Mouse (Mus musculus) CH12.LX (cell line): ENCODE measurements at regions not wholly inside any gene's neighbourhood (a gene's known extent, or its start where the extent isn't known, plus 50 kb on each side); places are given as distances from the start of the nearest gene placed in this dataset.

Experiments
- DNase-seq: peaks from one replicate; pipeline ENCODE4 v3.0.0-alpha.2; 2013; ENCODE audit errors: extremely low read depth
- H3K27ac ChIP-seq: 2 replicates; pipeline ENCODE4 v1.5.1; 2012; ENCODE audit warnings: low read depth, mild to moderate bottlenecking, control low read depth, moderate library complexity; ENCODE audit not compliant: insufficient read depth
- H3K27me3 ChIP-seq: replicated peaks from 2 replicates; pipeline ENCODE3; 2012; ENCODE audit warnings: inconsistent platforms
- H3K36me3 ChIP-seq, 2 experiments: replicated peaks in 1 of 2; 2 replicates each; pipeline versions ENCODE3 to v1.6.1; 2012; ENCODE audit warnings: inconsistent platforms in 1 of 2, low read length in 1 of 2, mild to moderate bottlenecking in 1 of 2, mixed read lengths in 1 of 2, moderate library complexity in 1 of 2; ENCODE audit not compliant: control insufficient read depth in 1 of 2, insufficient read depth in 1 of 2
- H3K4me1 ChIP-seq, 2 experiments: 2 replicates each; pipeline ENCODE4 v1.6.1; 2012; ENCODE audit warnings: inconsistent platforms in 1 of 2, moderate library complexity in 1 of 2; ENCODE audit not compliant: insufficient read depth in 2 of 2, control insufficient read depth in 1 of 2
- H3K4me2 ChIP-seq: 2 replicates; pipeline ENCODE4 v1.6.1; 2012; ENCODE audit warnings: low read depth, mild to moderate bottlenecking, control low read depth; ENCODE audit not compliant: poor library complexity, insufficient read depth, severe bottlenecking
- H3K4me3 ChIP-seq, 3 experiments: fragments of 150-350 bp in 1 of 3; sonication (generic) in 1 of 3; replicated peaks in 1 of 3; 2 replicates each; pipeline versions ENCODE3 to v1.5.1; 2011 to 2012; ENCODE audit warnings: low read depth in 2 of 3, low read length in 2 of 3, mild to moderate bottlenecking in 2 of 3, moderate library complexity in 2 of 3, control low read depth in 1 of 3, improper control_type of control experiment in 1 of 3, inconsistent platforms in 1 of 3, mixed read lengths in 1 of 3; ENCODE audit not compliant: poor library complexity in 1 of 3
- H3K79me2 ChIP-seq: replicated peaks from 2 replicates; pipeline ENCODE4 v1.6.1; 2012; ENCODE audit warnings: mild to moderate bottlenecking, moderate library complexity; ENCODE audit not compliant: control insufficient read depth, poor library complexity, insufficient read depth, severe bottlenecking; ENCODE audit errors: extremely low read depth
- H3K9ac ChIP-seq: 2 replicates; pipeline ENCODE4 v1.6.1; 2012; ENCODE audit warnings: low read depth, mild to moderate bottlenecking, control low read depth, moderate library complexity; ENCODE audit not compliant: insufficient read depth
- H3K9me3 ChIP-seq: replicated peaks from 2 replicates; pipeline ENCODE3; 2012; ENCODE audit warnings: low read length, inconsistent platforms, mixed read lengths
- BHLHE40 ChIP-seq: IDR thresholded peaks from 2 replicates; pipeline ENCODE4 v1.6.1; 2011; ENCODE audit warnings: mild to moderate bottlenecking, low read depth, low read length, improper control_type of control experiment
- CHD1 ChIP-seq: IDR thresholded peaks from 2 replicates; pipeline ENCODE4 v1.6.1; 2012; ENCODE audit warnings: low read depth, low read length, improper control_type of control experiment, inconsistent platforms
- CTCF ChIP-seq, 2 experiments: IDR thresholded peaks in 1 of 2; conservative IDR thresholded peaks in 1 of 2; 2 replicates each; pipeline ENCODE4 v1.5.1; 2011 to 2012; ENCODE audit warnings: low read depth in 2 of 2, low read length in 2 of 2, improper control_type of control experiment in 1 of 2, inconsistent platforms in 1 of 2, mild to moderate bottlenecking in 1 of 2, moderate library complexity in 1 of 2
- ELF1 ChIP-seq: IDR thresholded peaks from 2 replicates; pipeline ENCODE4 v1.6.1; 2014; ENCODE audit warnings: low read depth, mild to moderate bottlenecking, inconsistent platforms, low read length, improper control_type of control experiment
- EP300 ChIP-seq: IDR thresholded peaks from 2 replicates; pipeline ENCODE4 v1.6.1; 2011; ENCODE audit warnings: low read length, improper control_type of control experiment
- ETS1 ChIP-seq: conservative IDR thresholded peaks from 2 replicates; pipeline ENCODE4 v1.6.1; 2012; ENCODE audit warnings: low read depth, mild to moderate bottlenecking, inconsistent platforms, low read length, improper control_type of control experiment, moderate library complexity
- GABPA ChIP-seq: IDR thresholded peaks from 2 replicates; pipeline ENCODE4 v1.6.1; 2012; ENCODE audit warnings: low read depth, low read length, improper control_type of control experiment, inconsistent platforms; ENCODE audit not compliant: insufficient replicate concordance
- HCFC1 ChIP-seq: IDR thresholded peaks from 2 replicates; pipeline ENCODE4 v1.6.1; 2012; ENCODE audit warnings: low read depth, mild to moderate bottlenecking, inconsistent platforms, low read length, improper control_type of control experiment
- IRF4 ChIP-seq: IDR thresholded peaks from 2 replicates; pipeline ENCODE4 v1.6.1; 2014; ENCODE audit warnings: low read depth, mild to moderate bottlenecking, inconsistent platforms, low read length, improper control_type of control experiment
- KAT2A ChIP-seq: IDR thresholded peaks from 2 replicates; pipeline ENCODE4 v1.6.1; 2012; ENCODE audit warnings: low read length, improper control_type of control experiment, inconsistent platforms; ENCODE audit not compliant: insufficient replicate concordance
- MAFK ChIP-seq: IDR thresholded peaks from 2 replicates; pipeline ENCODE4 v1.6.1; 2011; ENCODE audit warnings: low read length, improper control_type of control experiment; ENCODE audit not compliant: insufficient replicate concordance
- MAX ChIP-seq: IDR thresholded peaks from 2 replicates; pipeline ENCODE4 v1.6.1; 2011; ENCODE audit warnings: low read length, improper control_type of control experiment
- MAZ ChIP-seq: IDR thresholded peaks from 2 replicates; pipeline ENCODE4 v1.6.1; 2012; ENCODE audit warnings: low read depth, mild to moderate bottlenecking, inconsistent platforms, low read length, improper control_type of control experiment, moderate library complexity
- MEF2A ChIP-seq: IDR thresholded peaks from 2 replicates; pipeline ENCODE4 v1.6.1; 2014; ENCODE audit warnings: low read depth, mild to moderate bottlenecking, inconsistent platforms, low read length, improper control_type of control experiment, borderline replicate concordance
- MXI1 ChIP-seq: IDR thresholded peaks from 2 replicates; pipeline ENCODE4 v1.6.1; 2011; ENCODE audit warnings: mild to moderate bottlenecking, low read depth, low read length, improper control_type of control experiment
- MYC ChIP-seq: IDR thresholded peaks from 2 replicates; pipeline ENCODE4 v1.6.1; 2011; ENCODE audit warnings: low read depth, mild to moderate bottlenecking, improper control_type of control experiment, low read length
- POLR2A ChIP-seq: IDR thresholded peaks from 2 replicates; pipeline ENCODE4 v1.6.1; 2011; ENCODE audit warnings: low read depth, mild to moderate bottlenecking, improper control_type of control experiment, low read length
- RAD21 ChIP-seq: IDR thresholded peaks from 2 replicates; pipeline ENCODE4 v1.6.1; 2011; ENCODE audit warnings: low read depth, mild to moderate bottlenecking, low read length, improper control_type of control experiment, moderate library complexity
- RCOR1 ChIP-seq: conservative IDR thresholded peaks from 2 replicates; pipeline ENCODE4 v1.6.1; 2012; ENCODE audit warnings: low read depth, mild to moderate bottlenecking, inconsistent platforms, low read length, improper control_type of control experiment
- SIN3A ChIP-seq: IDR thresholded peaks from 2 replicates; pipeline ENCODE4 v1.6.1; 2012; ENCODE audit warnings: low read length, improper control_type of control experiment, inconsistent platforms
- TBP ChIP-seq: conservative IDR thresholded peaks from 2 replicates; pipeline ENCODE4 v1.6.1; 2011; ENCODE audit warnings: low read depth, low read length, improper control_type of control experiment
- TCF12 ChIP-seq: IDR thresholded peaks from 2 replicates; pipeline ENCODE4 v1.6.1; 2014; ENCODE audit warnings: low read depth, mild to moderate bottlenecking, inconsistent platforms, low read length, improper control_type of control experiment
- UBTF ChIP-seq: IDR thresholded peaks from 2 replicates; pipeline ENCODE4 v1.6.1; 2012; ENCODE audit warnings: low read depth, mild to moderate bottlenecking, inconsistent platforms, low read length, improper control_type of control experiment, moderate library complexity
- USF1 ChIP-seq: IDR thresholded peaks from 2 replicates; pipeline ENCODE4 v1.6.1; 2014; ENCODE audit warnings: low read depth, mild to moderate bottlenecking, inconsistent platforms, low read length, improper control_type of control experiment
- USF2 ChIP-seq: conservative IDR thresholded peaks from 2 replicates; pipeline ENCODE4 v1.6.1; 2011; ENCODE audit warnings: low read depth, low read length, improper control_type of control experiment
- ZKSCAN1 ChIP-seq: IDR thresholded peaks from 2 replicates; pipeline ENCODE4 v1.6.1; 2012; ENCODE audit warnings: low read depth, inconsistent platforms, low read length, improper control_type of control experiment, borderline replicate concordance
- ZNF384 ChIP-seq: IDR thresholded peaks from 2 replicates; pipeline ENCODE4 v1.6.1; 2012; ENCODE audit warnings: low read depth, low read length, improper control_type of control experiment, inconsistent platforms
- dilution Hi-C: fragments of 300-500 bp; cut with MboI; formaldehyde crosslinking; loops from 2 replicates; pipeline ENCODE4 v1.14.3; 2020; ENCODE audit warnings: low sequenced_read_pairs; ENCODE audit not compliant: extremely low pct_unique_long_range_greater_than_20kb, extremely low pct_ligation_motif_present
- in situ Hi-C: fragments of 300-500 bp; cut with MboI; formaldehyde crosslinking; loops from 3 replicates; pipeline ENCODE4 v1.14.3; 2019; ENCODE audit warnings: low sequenced_read_pairs, low pct_ligation_motif_present, low pct_unique_long_range_greater_than_20kb, mixed read lengths

DNA sequence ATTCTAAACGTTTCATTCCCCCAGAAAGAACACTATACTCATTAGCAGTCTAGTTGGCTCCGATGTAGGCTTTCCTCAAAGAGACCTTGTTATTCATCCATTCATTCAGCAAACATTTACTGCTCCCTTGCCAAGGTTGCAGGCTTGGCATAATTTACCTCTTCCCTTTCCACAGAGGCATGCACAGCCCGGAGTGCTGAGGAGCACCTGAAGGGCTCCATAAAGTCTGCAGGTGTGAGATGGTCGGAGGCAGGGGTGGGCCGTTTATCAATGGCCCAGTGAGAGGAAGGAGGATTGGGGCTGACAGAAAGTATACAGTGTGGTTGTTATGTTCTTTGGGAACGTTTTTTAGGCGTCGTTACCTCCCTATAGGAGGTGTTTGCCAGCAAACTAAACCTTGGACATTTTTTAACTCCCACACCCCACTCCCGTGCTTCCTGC lies 58.6 kb upstream of the Nepro start:
- H3K9me3 ChIP-seq = no peaks in the 10 kb centered on the region
- dilution Hi-C loops = no loop called here
- no peak overlapping the region for H3K4me3 ChIP-seq
- H3K36me3 ChIP-seq = no peaks in the 10 kb centered on the region
- no peaks in the 10 kb centered on the region for H3K4me1 ChIP-seq
- H3K27me3 ChIP-seq = no peaks in the 10 kb centered on the region
- H3K27ac ChIP-seq = no peak overlapping the region
- no peaks in the 10 kb centered on the region for H3K79me2 ChIP-seq
- no peak for DNase-seq
- TF ChIP-seq TCF12 (no peak), BHLHE40 (no peak), USF2 (no peak), UBTF (no peak), MAZ (no peak), HCFC1 (no peak), RCOR1 (no peak), KAT2A (no peak), MAFK (no peak), MXI1 (no peak), EP300 (no peak), CTCF (conservative IDR thresholded peaks at IDR 0.05 in 1 of 2, IDR thresholded peaks at IDR 0.05 in 1 of 2; ENCODE audit: low read depth in 2 of 2, low read length in 2 of 2) (no peak), MYC (no peak), MAX (no peak)
- H3K4me2 ChIP-seq = no peak overlapping the region
- no peak overlapping the region for H3K9ac ChIP-seq
- in situ Hi-C loops = no loop called here

DNA sequence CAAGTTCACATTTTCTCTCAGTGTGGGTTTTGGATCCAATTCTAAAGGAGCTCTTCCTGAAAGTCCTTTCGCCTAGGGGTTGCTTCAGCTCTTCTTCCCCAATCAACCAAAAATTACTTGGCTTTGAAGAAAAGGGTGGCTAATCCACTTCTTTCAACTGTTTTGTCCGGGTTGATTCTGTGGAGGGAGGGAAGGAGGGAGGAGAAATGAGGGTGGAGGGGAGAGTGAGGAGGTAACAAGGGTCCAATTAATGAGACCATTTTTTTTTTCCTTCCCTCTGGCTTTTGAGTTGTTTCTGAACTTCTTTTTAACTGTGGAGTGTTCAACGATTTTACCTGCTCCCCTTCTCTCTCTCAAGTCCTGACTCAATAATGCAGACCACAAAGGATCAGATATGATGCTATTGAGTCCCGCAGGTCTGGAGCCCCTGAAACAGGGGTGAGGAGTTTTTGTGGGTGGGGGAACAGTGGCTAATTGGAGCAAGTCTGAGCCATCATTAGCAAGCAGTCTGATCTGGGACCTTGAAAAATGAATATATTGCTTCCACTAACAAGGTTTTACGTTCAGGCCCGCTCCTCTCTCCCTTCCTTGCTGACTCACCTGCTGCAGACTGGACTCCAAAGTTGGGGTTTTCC lies 61.0 kb upstream of the Nepro start:
- no peak for DNase-seq
- H3K4me3 ChIP-seq = no peak overlapping the region
- H3K9me3 ChIP-seq = no peaks in the 10 kb centered on the region
- dilution Hi-C loops = no loop called here
- no peak overlapping the region for H3K4me2 ChIP-seq
- in situ Hi-C loops = no loop called here
- no peaks in the 10 kb centered on the region for H3K4me1 ChIP-seq
- H3K27me3 ChIP-seq = no peaks in the 10 kb centered on the region
- no peaks in the 10 kb centered on the region for H3K36me3 ChIP-seq
- TF ChIP-seq IRF4 (no peak), POLR2A (no peak), MEF2A (no peak), RAD21 (no peak), ETS1 (no peak), ZNF384 (no peak), MYC (no peak), HCFC1 (no peak), UBTF (no peak), MAZ (no peak), USF1 (no peak), MXI1 (no peak), CHD1 (no peak), ZKSCAN1 (no peak), MAX (no peak), SIN3A (no peak), GABPA (no peak), ELF1 (no peak), TBP (no peak)
- no peak overlapping the region for H3K27ac ChIP-seq
- H3K9ac ChIP-seq = no peak overlapping the region
- H3K79me2 ChIP-seq = no peaks in the 10 kb centered on the region
